Mouse (Mus musculus) CH12.LX (cell line): ENCODE results near the gene Frs3.

Experiments
- CHD2 ChIP-seq: IDR thresholded peaks from 2 replicates; pipeline ENCODE4 v1.6.1; 2011; ENCODE audit warnings: low read length, improper control_type of control experiment
- CTCF ChIP-seq, 2 experiments: IDR thresholded peaks in 1 of 2; conservative IDR thresholded peaks in 1 of 2; 2 replicates each; pipeline ENCODE4 v1.5.1; 2011 to 2012; ENCODE audit warnings: low read depth in 2 of 2, low read length in 2 of 2, improper control_type of control experiment in 1 of 2, inconsistent platforms in 1 of 2, mild to moderate bottlenecking in 1 of 2, moderate library complexity in 1 of 2
- ETS1 ChIP-seq: conservative IDR thresholded peaks from 2 replicates; pipeline ENCODE4 v1.6.1; 2012; ENCODE audit warnings: low read depth, mild to moderate bottlenecking, inconsistent platforms, low read length, improper control_type of control experiment, moderate library complexity
- MAX ChIP-seq: IDR thresholded peaks from 2 replicates; pipeline ENCODE4 v1.6.1; 2011; ENCODE audit warnings: low read length, improper control_type of control experiment
- MXI1 ChIP-seq: IDR thresholded peaks from 2 replicates; pipeline ENCODE4 v1.6.1; 2011; ENCODE audit warnings: mild to moderate bottlenecking, low read depth, low read length, improper control_type of control experiment
- POLR2A ChIP-seq: IDR thresholded peaks from 2 replicates; pipeline ENCODE4 v1.6.1; 2011; ENCODE audit warnings: low read depth, mild to moderate bottlenecking, improper control_type of control experiment, low read length
- POLR2AphosphoS2 ChIP-seq: IDR thresholded peaks from 2 replicates; pipeline ENCODE4 v1.6.1; 2011; ENCODE audit warnings: low read depth, low read length, improper control_type of control experiment
- RCOR1 ChIP-seq: conservative IDR thresholded peaks from 2 replicates; pipeline ENCODE4 v1.6.1; 2012; ENCODE audit warnings: low read depth, mild to moderate bottlenecking, inconsistent platforms, low read length, improper control_type of control experiment
- SIN3A ChIP-seq: IDR thresholded peaks from 2 replicates; pipeline ENCODE4 v1.6.1; 2012; ENCODE audit warnings: low read length, improper control_type of control experiment, inconsistent platforms
- SMC3 ChIP-seq: IDR thresholded peaks from 2 replicates; pipeline ENCODE4 v1.6.1; 2011; ENCODE audit warnings: low read depth, low read length, improper control_type of control experiment
- TCF12 ChIP-seq: IDR thresholded peaks from 2 replicates; pipeline ENCODE4 v1.6.1; 2014; ENCODE audit warnings: low read depth, mild to moderate bottlenecking, inconsistent platforms, low read length, improper control_type of control experiment
- USF1 ChIP-seq: IDR thresholded peaks from 2 replicates; pipeline ENCODE4 v1.6.1; 2014; ENCODE audit warnings: low read depth, mild to moderate bottlenecking, inconsistent platforms, low read length, improper control_type of control experiment
- ZKSCAN1 ChIP-seq: IDR thresholded peaks from 2 replicates; pipeline ENCODE4 v1.6.1; 2012; ENCODE audit warnings: low read depth, inconsistent platforms, low read length, improper control_type of control experiment, borderline replicate concordance

DNA sequence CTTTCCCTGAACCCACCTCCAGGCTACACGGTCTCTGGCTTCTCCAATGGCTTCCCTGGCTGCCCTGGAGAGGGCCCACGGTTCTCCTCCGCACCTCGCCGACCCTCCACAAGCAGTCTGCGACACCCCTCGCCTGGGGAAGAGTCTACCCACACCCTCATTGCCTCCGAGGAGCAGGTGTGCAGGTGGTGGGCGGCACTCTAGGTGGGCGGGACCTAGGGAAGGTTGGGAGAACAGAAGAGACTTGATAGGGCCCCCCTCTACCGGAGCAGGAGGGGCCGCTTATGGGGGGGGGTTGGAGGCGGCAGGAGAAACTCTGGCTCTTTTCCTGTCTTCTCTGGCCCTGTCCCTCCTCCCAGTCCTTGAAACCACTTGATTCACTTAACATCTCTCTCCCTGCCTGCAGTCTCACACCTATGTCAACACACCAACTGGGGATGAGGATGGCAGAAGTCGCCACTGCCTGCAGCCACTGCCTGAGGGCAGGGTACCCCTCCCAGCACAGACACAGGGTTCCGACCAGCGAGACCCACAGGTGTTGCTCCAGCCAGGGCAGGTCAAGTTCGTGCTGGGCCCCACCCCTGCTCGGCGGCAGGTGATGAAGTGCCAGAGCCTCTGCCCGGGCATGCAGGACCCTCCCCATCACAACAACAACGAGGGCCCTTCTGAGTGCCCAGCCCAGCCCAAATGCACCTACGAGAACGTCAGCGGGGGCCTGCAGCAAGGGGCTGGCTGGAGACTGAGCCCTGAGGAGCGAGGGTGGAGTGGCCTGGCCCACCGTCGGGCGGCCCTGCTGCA is 13.9 kb downstream of the Frs3 start:
- TF ChIP-seq POLR2AphosphoS2 (no peak), TCF12 (no peak), CHD2 (no peak), CTCF (conservative IDR thresholded peaks at IDR 0.05 in 1 of 2, IDR thresholded peaks at IDR 0.05 in 1 of 2; ENCODE audit: low read depth in 2 of 2, low read length in 2 of 2) (no peak), POLR2A (no peak), MAX (no peak), SIN3A (no peak), RCOR1 (no peak), USF1 (no peak), SMC3 (no peak), ETS1 (no peak), ZKSCAN1 (no peak), MXI1 (no peak)
